Mouse (Mus musculus) midbrain, embryonic 10.5 days (tissue): ENCODE data around the gene Cipc. TPM values are rescaled to one million over a fixed set of nuclear protein-coding genes. Genes with fewer than 3 reads are reported as not detected.
A peak's percentile ranks its signal among the peaks of the same experiment; 100 is the strongest.

Experiments
- DNase-seq: peaks from one replicate; pipeline ENCODE4 v3.0.0-alpha.2; 2017; ENCODE audit warnings: low spot score
- H3K27ac ChIP-seq: fragments of 300-500 bp; sonication (generic); replicated peaks from 2 replicates; pipeline ENCODE4 v1.5.1; 2016; ENCODE audit warnings: mild to moderate bottlenecking
- H3K27me3 ChIP-seq: fragments of 300-500 bp; sonication (generic); 2 replicates; pipeline ENCODE4 v1.6.1; 2016; ENCODE audit warnings: low read depth, mild to moderate bottlenecking; ENCODE audit not compliant: poor library complexity, severe bottlenecking
- H3K36me3 ChIP-seq: fragments of 300-500 bp; sonication (generic); 2 replicates; pipeline ENCODE4 v1.6.1; 2016; ENCODE audit warnings: mild to moderate bottlenecking, moderate library complexity
- H3K4me1 ChIP-seq: fragments of 300-500 bp; sonication (generic); 2 replicates; pipeline ENCODE4 v1.6.1; 2016
- H3K4me3 ChIP-seq: fragments of 300-500 bp; sonication (generic); 2 replicates; pipeline ENCODE4 v1.5.1; 2016; ENCODE audit warnings: mild to moderate bottlenecking, moderate library complexity
- H3K9me3 ChIP-seq: fragments of 300-500 bp; sonication (generic); replicated peaks from 2 replicates; pipeline ENCODE4 v1.6.1; 2016; ENCODE audit warnings: mild to moderate bottlenecking
- WGBS: fragments of 180-500 bp; shearing (Covaris S2); methylation state at CpG from one replicate; pipeline ENCODE4 v1.1.7; 2016; 5-methylcytosine and 5-hydroxymethylcytosine counted together
- polyA plus RNA-seq: library from polyadenylated mRNA; unstranded; fragments of >200 nt; fragmentation: Nextera tagmentation; extraction: Ambion mirVana; gene quantifications from 2 replicates; pipeline ENCODE4 v1.2.1, GENCODE M21; 2016

Cipc gene
- polyA plus RNA-seq, 1 experiment from 2014 or later, result 33.2 TPM

DNA sequence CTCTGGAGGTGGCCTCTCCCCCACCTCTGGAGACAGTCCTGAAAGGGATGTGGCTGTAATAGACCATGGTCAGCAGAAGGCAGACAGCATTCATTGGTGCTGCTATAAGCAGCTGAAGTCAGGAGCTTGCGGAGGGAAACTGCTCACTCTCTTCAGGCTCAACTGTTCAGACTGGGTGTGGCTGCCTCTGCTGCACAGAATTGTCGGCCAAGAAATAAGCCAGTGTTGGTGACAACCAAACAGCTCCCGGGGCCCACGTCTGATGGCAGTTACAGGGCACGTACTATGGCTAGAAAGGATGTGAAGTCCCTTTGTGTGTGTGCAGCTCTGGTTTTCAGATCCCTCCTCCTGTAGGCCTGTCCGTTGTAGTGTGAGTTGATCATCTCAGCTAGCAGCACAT, 32.1 kb upstream of the Cipc start:
- peaks cover 53% of the 10 kb centered on the region for H3K27me3 ChIP-seq
- no peaks in the 10 kb centered on the region for H3K9me3 ChIP-seq
- peak; percentile 11 for DNase-seq
- no peaks in the 10 kb centered on the region for H3K36me3 ChIP-seq
- peaks cover 70% of the 10 kb centered on the region for H3K4me1 ChIP-seq
- no peak overlapping the region for H3K4me3 ChIP-seq
- H3K27ac ChIP-seq, result no peak overlapping the region; the same call in 1 of the 2 replicates
- WGBS, result 76% methylated on average over 6 of the region's 6 CpGs

DNA sequence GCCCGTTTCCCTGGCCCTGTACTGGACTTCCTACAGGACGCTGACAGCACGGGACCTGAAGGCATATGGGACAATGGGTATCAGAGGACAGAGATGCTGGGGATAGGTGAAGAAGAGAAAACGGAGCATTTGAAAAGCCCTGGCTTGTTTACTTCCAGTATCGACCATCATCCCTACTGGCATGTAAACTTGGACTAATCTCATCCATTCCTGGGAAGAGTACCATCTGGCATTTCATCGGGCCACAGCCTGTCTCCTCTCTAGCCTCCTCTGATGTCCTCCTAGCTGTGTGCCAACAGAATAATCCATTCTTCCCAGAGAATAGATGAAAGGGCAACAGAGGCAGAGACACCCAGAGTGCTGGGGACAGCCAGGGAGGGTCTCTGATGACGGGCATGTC, 31.2 kb upstream of the Cipc start:
- Histone ChIP-seq H3K4me3 (no peak overlapping the region), H3K27me3 (peaks cover 45% of the 10 kb centered on the region), H3K9me3 (no peaks in the 10 kb centered on the region), H3K4me1 (peaks cover 67% of the 10 kb centered on the region), H3K36me3 (no peaks in the 10 kb centered on the region), H3K27ac (no peak overlapping the region)
- WGBS, result 83% methylated on average over 7 of the region's 7 CpGs
- no peak for DNase-seq

- Histone ChIP-seq H3K9me3 (no peaks in the 10 kb centered on the region), H3K27ac (peak overlapping the region; percentile 81), H3K4me1 (peaks cover 59% of the 10 kb centered on the region), H3K36me3 (no peaks in the 10 kb centered on the region), H3K4me3 (no peak overlapping the region), H3K27me3 (peaks cover 31% of the 10 kb centered on the region)
- WGBS, result 84% methylated on average over 7 of the region's 7 CpGs
- DNase-seq, result peak; percentile 10
These were observed 29.9 kb upstream of the Cipc start for GRCm38 (mm10) chr12:86916796-86917573.

- DNase-seq, result peak; percentile 47
- peaks cover 64% of the 10 kb centered on the region for H3K4me1 ChIP-seq
- no peaks in the 10 kb centered on the region for H3K9me3 ChIP-seq
- H3K27ac ChIP-seq, result peak overlapping the region; percentile 81
- 28% methylated on average over 11 of the region's 11 CpGs for WGBS
- H3K4me3 ChIP-seq, result peak overlapping the region; percentile 29; the same call in 1 of the 2 replicates
- H3K27me3 ChIP-seq, result peaks cover 20% of the 10 kb centered on the region
- no peaks in the 10 kb centered on the region for H3K36me3 ChIP-seq
These were observed 28.4 kb upstream of the Cipc start for GRCm38 (mm10) chr12:86918361-86918967.

DNA sequence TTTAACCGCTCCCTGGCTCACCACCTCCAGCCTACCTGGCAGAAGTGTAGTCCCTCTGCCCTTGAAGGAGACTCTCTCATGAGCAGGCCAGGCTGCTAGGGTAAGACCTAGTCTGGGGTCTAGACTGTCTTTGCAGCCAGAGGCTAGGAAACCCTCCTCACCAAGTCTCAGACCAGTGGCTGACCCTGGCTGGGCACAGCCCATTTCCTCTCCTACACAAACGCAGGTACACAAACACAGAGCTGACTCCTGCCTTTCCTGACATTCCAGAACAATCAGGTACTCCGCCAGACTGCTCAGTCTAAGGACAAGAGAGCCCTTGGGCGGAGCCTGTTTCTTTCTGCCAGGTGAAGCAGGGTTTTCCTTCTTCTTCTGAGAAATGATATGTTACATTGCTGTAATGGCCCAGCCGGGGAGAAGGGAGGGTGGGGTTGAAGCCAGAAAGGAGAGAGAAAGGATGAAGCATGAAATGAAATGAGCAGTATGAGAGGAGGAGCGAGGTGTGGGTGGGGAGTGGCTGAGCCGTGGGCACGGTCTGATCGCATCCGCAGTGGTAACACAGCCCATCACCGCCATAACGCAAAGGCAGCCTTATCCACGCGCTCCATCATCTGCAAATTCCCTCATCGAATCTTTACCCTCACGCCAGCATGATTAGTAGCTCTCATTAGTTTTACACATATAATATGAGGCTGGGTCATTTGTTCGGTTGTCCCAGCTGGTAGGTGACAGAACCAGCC, 27.7 kb upstream of the Cipc start:
- no peak for DNase-seq
- no peak overlapping the region for H3K4me3 ChIP-seq
- no peaks in the 10 kb centered on the region for H3K36me3 ChIP-seq
- WGBS, result 86% methylated on average over 17 of the region's 17 CpGs
- peak overlapping the region; percentile 81 for H3K27ac ChIP-seq
- peaks cover 69% of the 10 kb centered on the region for H3K4me1 ChIP-seq
- H3K9me3 ChIP-seq, result no peaks in the 10 kb centered on the region
- H3K27me3 ChIP-seq, result peaks cover 16% of the 10 kb centered on the region

GRCm38 (mm10) chr12:86923837-86924236, 23.0 kb upstream of the Cipc start:
- WGBS, result 11% methylated on average over 5 of the region's 5 CpGs
- no peaks in the 10 kb centered on the region; the same call in 1 of the 2 replicates for H3K9me3 ChIP-seq
- peak overlapping the region; percentile 43; the same call in 1 of the 2 replicates for H3K27ac ChIP-seq
- H3K4me1 ChIP-seq, result peaks cover 31% of the 10 kb centered on the region
- H3K36me3 ChIP-seq, result no peaks in the 10 kb centered on the region
- 0 out of 2 replicates have a peak, but pooled peaks cover 4% of the 10 kb centered on the region for H3K27me3 ChIP-seq
- DNase-seq, result peak; percentile 69
- H3K4me3 ChIP-seq, result no peak overlapping the region

DNA sequence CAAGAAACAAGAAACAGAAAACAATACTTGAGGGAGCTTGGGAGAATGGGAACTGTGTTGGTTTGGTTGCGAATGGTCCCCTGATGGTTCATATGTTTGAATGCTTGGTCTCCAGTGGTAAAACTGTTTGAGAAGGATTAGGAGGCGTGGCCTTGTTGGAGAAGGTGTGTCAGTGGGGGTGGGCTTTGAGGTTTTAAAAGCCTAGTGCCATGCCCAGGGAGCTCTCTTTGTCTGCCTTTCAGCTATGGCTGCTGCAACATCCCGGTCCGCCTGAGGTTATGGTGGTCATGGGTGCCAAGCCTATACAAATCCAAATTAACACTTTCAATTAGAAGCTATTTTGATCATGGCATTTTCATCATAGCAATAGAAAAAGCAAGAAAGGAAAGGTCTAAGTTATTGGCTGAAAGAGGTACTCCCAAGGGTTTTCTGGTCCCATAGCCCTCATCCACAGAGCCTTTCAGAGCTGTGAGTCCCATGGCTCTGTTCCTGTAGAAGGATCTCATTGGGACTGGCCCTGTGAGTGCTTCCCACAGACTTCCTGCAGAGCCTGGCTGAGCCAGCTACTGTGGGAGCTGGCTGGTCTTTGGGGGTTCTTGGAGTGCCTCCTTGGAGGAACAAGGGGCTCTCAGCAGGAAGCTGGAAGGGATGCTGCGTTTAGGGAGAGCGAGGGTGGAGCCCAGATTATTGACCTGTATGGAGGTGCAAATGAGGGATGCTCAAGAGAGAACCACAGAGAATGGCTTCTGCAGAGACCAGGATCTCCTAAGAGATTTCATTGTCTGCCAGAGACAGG, 15.7 kb upstream of the Cipc start:
- 73% methylated on average over 6 of the region's 6 CpGs for WGBS
- peaks cover 18% of the 10 kb centered on the region; the same call in 1 of the 2 replicates for H3K27me3 ChIP-seq
- H3K4me1 ChIP-seq, result peaks cover 22% of the 10 kb centered on the region
- H3K27ac ChIP-seq, result no peak overlapping the region
- DNase-seq, result peak; percentile 11
- peaks cover 6% of the 10 kb centered on the region; the same call in 1 of the 2 replicates for H3K9me3 ChIP-seq
- H3K4me3 ChIP-seq, result no peak overlapping the region
- no peaks in the 10 kb centered on the region for H3K36me3 ChIP-seq

DNA sequence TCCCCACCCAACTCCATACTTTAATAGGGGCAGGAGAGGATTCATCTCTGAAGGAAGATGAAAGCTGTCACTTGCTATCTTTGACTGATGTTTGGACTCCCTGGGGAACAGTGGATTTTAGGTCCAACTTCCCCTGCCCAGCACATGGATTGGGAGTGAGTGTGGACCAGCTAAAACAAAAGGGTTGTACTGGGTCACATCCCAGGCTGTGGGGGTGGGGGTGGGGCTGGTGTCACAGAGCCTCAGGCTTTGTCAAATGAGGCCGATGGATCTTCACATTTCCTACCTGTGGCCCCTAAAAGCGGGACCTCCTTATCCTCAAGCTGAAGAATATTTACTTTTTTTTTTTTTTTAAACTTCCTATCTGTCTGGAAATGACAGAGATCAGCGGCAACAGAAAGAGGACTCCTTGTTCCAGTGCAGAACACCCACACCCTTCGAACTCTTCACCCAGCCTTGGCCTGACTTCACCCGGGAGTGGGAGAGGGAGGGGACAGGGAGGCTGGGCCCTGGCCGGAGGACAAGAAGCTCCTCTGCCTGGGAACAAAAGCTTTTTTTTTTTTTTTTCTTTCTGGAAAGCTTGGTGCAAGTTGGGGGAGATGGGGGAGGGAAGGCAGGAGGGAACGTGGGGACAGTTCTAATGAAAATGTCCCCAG, 14.8 kb upstream of the Cipc start:
- 12% methylated on average over 7 of the region's 7 CpGs for WGBS
- Histone ChIP-seq H3K36me3 (no peaks in the 10 kb centered on the region), H3K4me1 (peaks cover 22% of the 10 kb centered on the region)

DNA sequence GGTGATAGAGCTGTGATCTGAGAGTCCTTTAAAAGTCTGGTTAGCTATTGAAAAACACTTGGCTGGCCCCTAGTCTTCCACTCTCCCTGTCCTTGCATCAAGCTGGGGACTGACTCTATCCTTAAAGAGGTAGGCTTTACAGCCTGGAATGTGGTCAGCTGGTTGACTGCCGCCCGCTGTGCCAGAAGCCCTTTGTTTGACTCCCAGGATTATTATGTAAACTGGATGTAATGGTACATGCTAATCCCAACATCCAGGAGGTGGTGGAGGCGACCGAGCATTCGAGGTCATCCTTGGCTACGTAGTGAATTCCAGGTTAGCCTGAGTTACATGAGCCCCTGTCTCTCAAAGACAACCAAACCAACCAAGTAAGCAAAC, 14.3 kb upstream of the Cipc start:
- H3K27me3 ChIP-seq, result peaks cover 24% of the 10 kb centered on the region
- peaks cover 6% of the 10 kb centered on the region; the same call in 1 of the 2 replicates for H3K9me3 ChIP-seq
- H3K27ac ChIP-seq, result peak overlapping the region; percentile 64
- no peak overlapping the region for H3K4me3 ChIP-seq
- no peaks in the 10 kb centered on the region for H3K36me3 ChIP-seq
- 11% methylated on average over 6 of the region's 6 CpGs for WGBS
- peak; percentile 35 for DNase-seq
- peaks cover 22% of the 10 kb centered on the region for H3K4me1 ChIP-seq

More for the DNA sequence above, 14.8 kb upstream of the Cipc start:
- Histone ChIP-seq H3K27me3 (peaks cover 24% of the 10 kb centered on the region), H3K4me3 (no peak overlapping the region), H3K9me3 (peaks cover 6% of the 10 kb centered on the region; the same call in 1 of the 2 replicates), H3K27ac (peak overlapping the region; percentile 64)
- peak; percentile 30 for DNase-seq

DNA sequence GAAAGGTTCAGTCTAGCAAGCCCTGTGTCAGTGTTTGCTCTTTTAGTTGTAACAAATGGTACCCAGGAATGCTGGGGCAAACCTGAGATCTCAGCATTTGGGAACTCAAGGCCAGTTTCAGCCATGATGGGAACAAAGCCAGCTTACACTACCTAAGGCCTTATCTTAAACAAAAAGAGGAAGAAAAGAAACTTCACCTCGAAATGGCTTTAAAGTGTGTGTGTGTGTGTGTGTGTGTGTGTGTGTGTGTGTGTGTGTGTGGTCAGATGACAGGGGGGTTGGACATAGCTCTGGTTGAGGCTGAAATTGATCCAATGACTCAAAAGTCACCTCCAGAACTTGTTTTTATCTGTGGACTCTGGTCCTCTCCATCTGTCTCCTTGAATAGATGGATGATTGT, 12.1 kb upstream of the Cipc start:
- 81% methylated on average over 1 of the region's 1 CpGs for WGBS
- Histone ChIP-seq H3K36me3 (no peaks in the 10 kb centered on the region), H3K27ac (no peak overlapping the region), H3K4me3 (no peak overlapping the region), H3K4me1 (peaks cover 22% of the 10 kb centered on the region), H3K9me3 (0 out of 2 replicates have a peak, but pooled peaks cover 6% of the 10 kb centered on the region), H3K27me3 (peaks cover 24% of the 10 kb centered on the region)
- DNase-seq, result no peak

- H3K36me3 ChIP-seq, result no peaks in the 10 kb centered on the region
- WGBS, result 89% methylated on average over 8 of the region's 8 CpGs
These were observed 11.1 kb upstream of the Cipc start for GRCm38 (mm10) chr12:86935692-86936282.

More at GRCm38 (mm10) chr12:86935692-86936282, 11.1 kb upstream of the Cipc start:
- Histone ChIP-seq H3K4me1 (peaks cover 28% of the 10 kb centered on the region), H3K4me3 (no peak overlapping the region), H3K9me3 (0 out of 2 replicates have a peak, but pooled peaks cover 3% of the 10 kb centered on the region), H3K27me3 (peaks cover 24% of the 10 kb centered on the region), H3K27ac (no peak overlapping the region)
- DNase-seq, result no peak
